Mouse (Mus musculus): ENCODE data around the gene Tnfrsf14. TPM values are rescaled to one million over a fixed set of nuclear protein-coding genes. Genes with fewer than 3 reads are reported as not detected.

The Tnfrsf14 gene
- polyA plus RNA-seq, 1 experiment from 2014 or later, result not detected

DNA sequence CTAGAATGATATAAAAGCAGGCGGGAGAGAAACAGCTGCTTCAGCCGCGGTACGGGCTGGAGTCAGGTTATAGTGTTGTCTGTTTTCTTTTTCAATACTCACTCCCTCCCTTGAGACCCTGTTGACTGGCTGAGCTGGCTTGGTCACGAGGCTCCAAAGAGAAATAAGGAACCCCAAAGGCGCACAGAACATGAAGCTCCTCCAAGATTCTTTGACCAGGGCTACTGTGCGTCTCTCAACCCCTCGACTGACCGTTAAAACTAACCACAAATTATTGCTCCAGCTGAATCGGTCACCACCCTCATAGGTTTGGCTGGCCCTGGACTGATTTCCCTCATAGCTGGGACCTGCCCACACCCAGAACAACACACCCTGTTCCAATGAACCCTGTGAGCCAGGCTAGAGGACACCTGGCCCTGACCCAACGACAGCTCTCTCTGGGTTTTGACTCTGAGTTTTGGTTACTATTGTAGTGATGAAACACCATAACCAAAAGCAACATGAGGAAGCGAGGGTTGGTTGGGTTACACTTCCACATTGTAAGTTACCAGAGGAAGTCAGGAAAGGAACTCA, 811 bp upstream of the Tnfrsf14 start:
- DNase-seq, result no peak
- H3K4me2 ChIP-seq (ENCODE audit: low read length), result no peak overlapping the region
- WGBS, result 88% methylated on average over 12 of the region's 12 CpGs
- H3K9ac ChIP-seq (replicated peaks; ENCODE audit: low read length), result no peak overlapping the region
- H3K27me3 ChIP-seq (ENCODE audit: control insufficient read depth, insufficient read depth, low read length), result no peaks in the 10 kb centered on the region
- no peak overlapping the region for H3K27ac ChIP-seq (replicated peaks; ENCODE audit: low read depth, low read length)
- H3K9me3 ChIP-seq (ENCODE audit: control insufficient read depth, low read length), result no peaks in the 10 kb centered on the region
- ATAC-seq (ENCODE audit: low FRiP score, low TSS enrichment), result no peak
- no peaks in the 10 kb centered on the region for H3K36me3 ChIP-seq (ENCODE audit: control insufficient read depth, insufficient read depth, low read length)
- H3K4me3 ChIP-seq (replicated peaks; ENCODE audit: low read depth, low read length), result no peak overlapping the region
- no peaks in the 10 kb centered on the region; the same call in 1 of the 2 replicates for H3K4me1 ChIP-seq (ENCODE audit: control insufficient read depth, insufficient read depth, low read length)

DNA sequence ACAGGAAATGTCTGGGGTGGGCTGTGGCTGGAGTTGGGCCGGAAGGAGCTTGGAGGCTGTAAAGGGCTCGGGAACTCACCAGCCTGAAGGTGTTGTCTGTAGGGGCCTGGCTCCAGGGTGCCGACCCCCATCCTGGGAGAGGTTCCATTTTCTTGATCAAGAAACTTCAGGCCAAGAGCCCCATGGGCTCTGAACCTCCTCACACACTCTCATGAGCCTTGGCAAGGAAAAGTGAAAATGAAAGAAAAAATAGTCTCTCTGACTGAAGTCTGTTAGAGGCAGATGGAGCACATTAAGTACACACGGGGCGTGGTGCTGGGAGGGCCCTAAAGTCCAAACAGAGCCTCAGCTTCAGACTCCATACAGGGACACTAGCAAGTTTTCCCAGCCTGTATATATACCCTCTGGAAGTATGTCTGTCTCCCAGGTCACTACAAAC, 445 bp downstream of the Tnfrsf14 start:
- ATAC-seq (ENCODE audit: low FRiP score, low TSS enrichment) (no peak), DNase-seq (no peak)
- no peaks in the 10 kb centered on the region for H3K36me3 ChIP-seq (ENCODE audit: control insufficient read depth, insufficient read depth, low read length)
- H3K4me2 ChIP-seq (ENCODE audit: low read length), result no peak overlapping the region
- no peaks in the 10 kb centered on the region for H3K9me3 ChIP-seq (ENCODE audit: control insufficient read depth, low read length)
- H3K9ac ChIP-seq (replicated peaks; ENCODE audit: low read length), result no peak overlapping the region
- H3K27me3 ChIP-seq (ENCODE audit: control insufficient read depth, insufficient read depth, low read length), result no peaks in the 10 kb centered on the region
- H3K4me3 ChIP-seq (replicated peaks; ENCODE audit: low read depth, low read length), result no peak overlapping the region
- 75% methylated on average over 5 of the region's 5 CpGs for WGBS
- H3K27ac ChIP-seq (replicated peaks; ENCODE audit: low read depth, low read length), result no peak overlapping the region
- H3K4me1 ChIP-seq (ENCODE audit: control insufficient read depth, insufficient read depth, low read length), result no peaks in the 10 kb centered on the region

DNA sequence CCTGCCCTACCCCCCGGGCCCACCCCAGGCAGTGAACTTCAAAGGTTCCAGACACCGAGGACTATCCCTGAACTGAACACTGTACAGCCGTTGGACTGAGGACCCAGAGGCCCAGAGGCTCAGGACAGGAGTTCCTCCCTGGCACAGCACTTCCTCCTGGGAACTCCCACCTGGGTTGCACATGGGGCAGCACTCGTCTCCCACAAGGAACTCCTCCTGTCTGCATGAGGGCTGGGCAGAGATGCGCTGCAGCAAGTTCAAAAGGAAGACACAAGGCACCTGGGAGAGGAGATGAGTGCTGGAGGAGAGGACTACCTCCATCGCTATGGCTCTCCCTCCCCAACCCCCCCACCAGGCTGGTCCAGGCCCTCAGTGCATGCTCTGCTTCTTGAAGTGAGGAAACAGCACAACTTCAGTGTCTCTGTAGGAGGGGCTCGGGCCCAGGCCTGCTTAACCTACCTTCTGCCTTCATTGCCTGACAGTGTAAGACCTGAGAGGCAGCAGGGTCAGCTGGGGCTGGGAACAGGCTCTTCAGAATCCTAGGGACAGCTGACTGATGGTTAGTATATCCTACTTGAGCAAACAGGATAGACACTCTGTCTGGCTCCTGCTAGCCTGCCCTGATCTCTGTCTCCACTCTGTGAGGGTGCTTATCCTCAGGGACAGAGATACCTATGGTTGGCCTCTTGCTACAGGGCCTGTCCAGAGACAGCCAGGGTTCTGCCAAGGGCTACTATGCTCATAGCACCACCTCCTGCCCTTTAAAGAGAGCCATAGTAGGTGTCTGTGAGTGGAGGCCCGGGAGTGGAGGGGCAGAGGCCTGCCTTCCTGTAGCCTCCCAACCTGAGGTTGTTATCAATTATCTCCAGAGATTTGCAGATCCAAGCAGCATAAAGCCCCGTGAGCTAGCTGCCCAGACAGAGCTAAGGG, 1.1 kb downstream of the Tnfrsf14 start:
- Histone ChIP-seq H3K4me3 (replicated peaks; ENCODE audit: low read depth, low read length) (no peak overlapping the region), H3K36me3 (ENCODE audit: control insufficient read depth, insufficient read depth, low read length) (no peaks in the 10 kb centered on the region), H3K9me3 (ENCODE audit: control insufficient read depth, low read length) (no peaks in the 10 kb centered on the region), H3K4me2 (ENCODE audit: low read length) (no peak overlapping the region), H3K27me3 (ENCODE audit: control insufficient read depth, insufficient read depth, low read length) (no peaks in the 10 kb centered on the region), H3K4me1 (ENCODE audit: control insufficient read depth, insufficient read depth, low read length) (no peaks in the 10 kb centered on the region), H3K9ac (replicated peaks; ENCODE audit: low read length) (no peak overlapping the region), H3K27ac (replicated peaks; ENCODE audit: low read depth, low read length) (no peak overlapping the region)
- DNase-seq, result no peak
- WGBS, result 77% methylated on average over 9 of the region's 9 CpGs
- no peak for ATAC-seq (ENCODE audit: low FRiP score, low TSS enrichment)

DNA sequence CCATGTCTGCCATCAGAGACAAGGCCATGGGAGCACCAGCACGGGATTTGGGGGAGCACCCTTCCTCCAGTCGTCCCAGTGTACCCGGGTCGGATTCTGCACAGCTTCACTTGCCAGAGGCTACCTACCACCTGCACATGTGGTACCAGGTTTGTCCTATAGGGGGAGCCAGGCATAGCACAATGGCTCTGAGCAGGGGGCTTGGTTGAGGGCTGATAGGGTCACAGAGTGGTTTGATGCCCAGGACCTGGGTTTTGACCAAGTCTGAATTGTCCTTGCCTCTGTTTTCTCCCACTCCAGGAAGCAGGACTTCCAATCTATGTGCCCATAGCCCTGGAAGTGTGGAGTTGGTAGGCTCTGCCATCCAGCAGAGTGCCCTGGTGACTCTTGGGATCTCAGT, 3.0 kb downstream of the Tnfrsf14 start:
- no peak for ATAC-seq (ENCODE audit: low FRiP score, low TSS enrichment)
- H3K4me3 ChIP-seq (replicated peaks; ENCODE audit: low read depth, low read length), result no peak overlapping the region
- WGBS, result 55% methylated on average over 4 of the region's 4 CpGs
- H3K9ac ChIP-seq (replicated peaks; ENCODE audit: low read length), result no peak overlapping the region
- no peaks in the 10 kb centered on the region for H3K36me3 ChIP-seq (ENCODE audit: control insufficient read depth, insufficient read depth, low read length)
- H3K9me3 ChIP-seq (ENCODE audit: control insufficient read depth, low read length), result no peaks in the 10 kb centered on the region
- H3K4me2 ChIP-seq (ENCODE audit: low read length), result no peak overlapping the region
- no peaks in the 10 kb centered on the region for H3K27me3 ChIP-seq (ENCODE audit: control insufficient read depth, insufficient read depth, low read length)
- DNase-seq, result no peak
- no peaks in the 10 kb centered on the region for H3K4me1 ChIP-seq (ENCODE audit: control insufficient read depth, insufficient read depth, low read length)
- H3K27ac ChIP-seq (replicated peaks; ENCODE audit: low read depth, low read length), result no peak overlapping the region

DNA sequence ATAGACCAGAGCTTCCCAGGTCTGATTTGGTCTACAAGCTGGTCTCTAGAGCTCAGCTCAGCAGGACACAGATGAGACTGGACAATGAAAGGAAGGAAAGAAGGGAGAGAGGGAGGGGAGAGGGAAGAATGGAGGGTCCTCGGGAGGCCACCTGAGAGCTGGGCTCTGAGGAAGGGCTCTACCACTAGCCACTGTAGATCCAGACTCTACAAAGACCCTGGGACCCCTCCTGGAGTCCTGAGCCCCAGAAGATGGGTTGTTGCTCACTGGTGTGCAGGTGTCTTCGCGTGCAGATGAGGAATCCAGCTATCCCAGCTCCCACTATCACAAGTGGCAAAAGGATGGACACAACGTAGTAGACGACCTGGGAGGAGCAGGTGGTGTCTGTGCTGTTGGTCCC, 5.4 kb downstream of the Tnfrsf14 start:
- H3K9me3 ChIP-seq (ENCODE audit: control insufficient read depth, low read length), result no peaks in the 10 kb centered on the region
- WGBS, result 88% methylated on average over 5 of the region's 5 CpGs

DNA sequence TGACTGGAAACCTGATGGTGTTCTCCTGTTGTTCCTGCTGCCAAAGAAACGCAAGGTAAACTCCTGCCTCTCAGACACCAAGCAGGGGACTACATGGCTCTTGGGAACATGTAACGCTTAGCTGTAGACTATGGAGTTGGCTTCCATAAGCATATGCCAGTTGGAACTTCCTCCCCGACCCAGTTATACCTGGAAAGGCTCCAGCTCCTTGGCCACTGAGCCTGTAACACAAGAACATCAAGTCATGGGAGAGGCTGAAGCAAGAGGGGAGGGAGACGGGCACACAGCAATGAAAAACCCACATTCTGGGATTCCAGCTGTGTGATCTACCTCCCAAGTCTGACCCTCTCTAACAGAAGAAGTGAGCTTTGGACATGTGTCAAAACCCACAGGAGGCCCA, 6.1 kb downstream of the Tnfrsf14 start:
- 86% methylated on average over 4 of the region's 4 CpGs for WGBS
- no peak overlapping the region for H3K9ac ChIP-seq (replicated peaks; ENCODE audit: low read length)
- H3K4me1 ChIP-seq (ENCODE audit: control insufficient read depth, insufficient read depth, low read length), result no peaks in the 10 kb centered on the region
- H3K4me3 ChIP-seq (replicated peaks; ENCODE audit: low read depth, low read length), result no peak overlapping the region
- no peaks in the 10 kb centered on the region for H3K9me3 ChIP-seq (ENCODE audit: control insufficient read depth, low read length)
- no peak overlapping the region for H3K4me2 ChIP-seq (ENCODE audit: low read length)
- no peak overlapping the region for H3K27ac ChIP-seq (replicated peaks; ENCODE audit: low read depth, low read length)
- no peaks in the 10 kb centered on the region for H3K36me3 ChIP-seq (ENCODE audit: control insufficient read depth, insufficient read depth, low read length)
- no peak for DNase-seq
- no peaks in the 10 kb centered on the region for H3K27me3 ChIP-seq (ENCODE audit: control insufficient read depth, insufficient read depth, low read length)
- ATAC-seq (ENCODE audit: low FRiP score, low TSS enrichment), result no peak

More for the DNA sequence above, 5.4 kb downstream of the Tnfrsf14 start:
- no peak overlapping the region for H3K27ac ChIP-seq (replicated peaks; ENCODE audit: low read depth, low read length)
- H3K4me2 ChIP-seq (ENCODE audit: low read length), result no peak overlapping the region
- H3K4me3 ChIP-seq (replicated peaks; ENCODE audit: low read depth, low read length), result no peak overlapping the region
- ATAC-seq (ENCODE audit: low FRiP score, low TSS enrichment), result no peak
- no peak overlapping the region for H3K9ac ChIP-seq (replicated peaks; ENCODE audit: low read length)
- H3K27me3 ChIP-seq (ENCODE audit: control insufficient read depth, insufficient read depth, low read length), result no peaks in the 10 kb centered on the region
- H3K4me1 ChIP-seq (ENCODE audit: control insufficient read depth, insufficient read depth, low read length), result no peaks in the 10 kb centered on the region
- H3K36me3 ChIP-seq (ENCODE audit: control insufficient read depth, insufficient read depth, low read length), result no peaks in the 10 kb centered on the region
- DNase-seq, result no peak

DNA sequence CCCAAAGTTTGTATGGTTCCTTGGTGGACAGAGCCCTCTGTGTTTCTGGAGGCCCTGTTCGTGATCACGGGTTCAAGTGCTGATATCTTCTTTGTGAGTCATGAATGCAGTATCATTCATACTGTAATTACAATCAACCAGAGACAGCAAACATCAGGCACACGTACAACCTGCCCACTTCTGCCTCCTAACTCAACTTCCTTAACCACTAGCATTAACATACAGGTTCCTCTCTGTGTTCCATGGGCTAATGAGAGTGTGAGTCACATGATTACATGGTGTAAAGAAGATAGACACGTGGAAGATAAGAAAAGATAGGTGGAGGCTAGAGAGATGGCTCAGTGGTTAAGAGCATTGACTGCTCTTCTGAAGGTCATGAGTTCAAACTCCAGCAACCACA, 11.7 kb downstream of the Tnfrsf14 start:
- H3K4me3 ChIP-seq (replicated peaks; ENCODE audit: low read depth, low read length), result no peak overlapping the region
- H3K36me3 ChIP-seq (ENCODE audit: control insufficient read depth, insufficient read depth, low read length), result no peaks in the 10 kb centered on the region
- no peak overlapping the region for H3K9ac ChIP-seq (replicated peaks; ENCODE audit: low read length)
- no peaks in the 10 kb centered on the region for H3K4me1 ChIP-seq (ENCODE audit: control insufficient read depth, insufficient read depth, low read length)
- no peak for DNase-seq
- H3K4me2 ChIP-seq (ENCODE audit: low read length), result no peak overlapping the region
- WGBS, result 89% methylated on average over 4 of the region's 4 CpGs
- no peaks in the 10 kb centered on the region for H3K27me3 ChIP-seq (ENCODE audit: control insufficient read depth, insufficient read depth, low read length)
- no peak for ATAC-seq (ENCODE audit: low FRiP score, low TSS enrichment)
- H3K9me3 ChIP-seq (ENCODE audit: control insufficient read depth, low read length), result no peaks in the 10 kb centered on the region
- no peak overlapping the region for H3K27ac ChIP-seq (replicated peaks; ENCODE audit: low read depth, low read length)

DNA sequence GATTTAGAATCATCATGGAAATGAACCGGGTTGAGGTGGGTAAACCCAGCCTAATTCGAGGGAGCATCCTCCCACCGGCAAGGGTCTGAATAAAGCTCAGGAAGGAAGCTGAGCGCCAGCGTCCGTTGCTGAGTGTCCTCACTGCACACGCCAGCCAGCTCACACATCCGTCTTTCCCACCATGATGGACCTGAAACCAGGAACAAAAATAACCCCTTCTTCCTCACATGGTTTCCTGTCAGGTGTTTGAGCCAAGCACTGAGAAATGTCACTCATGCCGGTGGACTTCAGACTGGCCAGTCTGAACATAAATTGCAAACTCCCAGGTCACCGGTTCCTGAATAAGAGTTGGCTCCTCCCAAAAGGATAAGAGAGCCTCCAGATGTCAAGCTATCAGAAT, 13.1 kb downstream of the Tnfrsf14 start:
- H3K36me3 ChIP-seq (ENCODE audit: control insufficient read depth, insufficient read depth, low read length), result no peaks in the 10 kb centered on the region
- 84% methylated on average over 10 of the region's 10 CpGs for WGBS
- H3K4me2 ChIP-seq (ENCODE audit: low read length), result no peak overlapping the region
- H3K9ac ChIP-seq (replicated peaks; ENCODE audit: low read length), result no peak overlapping the region
- ATAC-seq (ENCODE audit: low FRiP score, low TSS enrichment), result no peak
- H3K27ac ChIP-seq (replicated peaks; ENCODE audit: low read depth, low read length), result no peak overlapping the region
- no peaks in the 10 kb centered on the region for H3K9me3 ChIP-seq (ENCODE audit: control insufficient read depth, low read length)
- H3K4me3 ChIP-seq (replicated peaks; ENCODE audit: low read depth, low read length), result no peak overlapping the region
- H3K4me1 ChIP-seq (ENCODE audit: control insufficient read depth, insufficient read depth, low read length), result no peaks in the 10 kb centered on the region
- no peaks in the 10 kb centered on the region for H3K27me3 ChIP-seq (ENCODE audit: control insufficient read depth, insufficient read depth, low read length)
- no peak for DNase-seq

DNA sequence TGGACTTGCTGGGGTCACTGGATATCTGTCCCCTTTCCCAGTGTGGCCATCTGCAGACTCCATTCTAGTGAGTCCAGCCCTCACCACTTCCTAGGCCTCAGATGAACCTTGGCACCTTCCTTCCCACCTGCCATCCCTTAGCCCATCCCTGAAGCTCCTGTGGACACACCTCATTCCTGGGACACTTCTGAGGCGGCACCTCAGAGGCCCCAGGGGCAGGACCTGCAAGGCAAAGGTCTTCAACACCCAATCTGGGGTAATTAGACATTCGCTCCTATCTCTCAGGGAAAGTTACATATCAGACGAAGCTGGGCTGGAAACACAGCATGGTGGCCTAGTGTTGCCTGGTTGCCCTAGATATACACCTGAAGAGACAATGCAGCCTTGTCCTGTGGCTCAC, 13.7 kb downstream of the Tnfrsf14 start:
- WGBS, result 82% methylated on average over 3 of the region's 3 CpGs
- DNase-seq (no peak), ATAC-seq (ENCODE audit: low FRiP score, low TSS enrichment) (no peak)
- H3K9ac ChIP-seq (replicated peaks; ENCODE audit: low read length), result no peak overlapping the region
- H3K27me3 ChIP-seq (ENCODE audit: control insufficient read depth, insufficient read depth, low read length), result no peaks in the 10 kb centered on the region
- no peak overlapping the region for H3K27ac ChIP-seq (replicated peaks; ENCODE audit: low read depth, low read length)
- no peak overlapping the region for H3K4me3 ChIP-seq (replicated peaks; ENCODE audit: low read depth, low read length)
- no peak overlapping the region for H3K4me2 ChIP-seq (ENCODE audit: low read length)
- no peaks in the 10 kb centered on the region for H3K36me3 ChIP-seq (ENCODE audit: control insufficient read depth, insufficient read depth, low read length)
- no peaks in the 10 kb centered on the region for H3K9me3 ChIP-seq (ENCODE audit: control insufficient read depth, low read length)
- no peaks in the 10 kb centered on the region for H3K4me1 ChIP-seq (ENCODE audit: control insufficient read depth, insufficient read depth, low read length)

Data from midbrain, embryonic 14.5 days (tissue).